Mouse (Mus musculus) cortical plate, adult 2 months (tissue): ENCODE measurements at regions not wholly inside any gene's neighbourhood (a gene's known extent, or its start where the extent isn't known, plus 50 kb on each side); places are given as distances from the start of the nearest gene placed in this dataset.

Source experiments
- H3K27ac ChIP-seq: fragments of 200-500 bp; 2 replicates; pipeline ENCODE4 v1.5.1; 2012; ENCODE audit warnings: low read length, control low read depth, inconsistent platforms; ENCODE audit not compliant: insufficient read depth
- H3K4me1 ChIP-seq: fragments of 200-500 bp; 2 replicates; pipeline ENCODE4 v1.6.1; 2011; ENCODE audit warnings: low read length; ENCODE audit not compliant: control insufficient read depth, insufficient read depth
- H3K4me3 ChIP-seq: fragments of 200-500 bp; 2 replicates; pipeline ENCODE4 v1.5.1; 2011; ENCODE audit warnings: mild to moderate bottlenecking, low read length, control low read depth; ENCODE audit not compliant: insufficient read depth
- CTCF ChIP-seq: fragments of 200-500 bp; IDR thresholded peaks from 2 replicates; pipeline ENCODE4 v1.5.1; 2011; ENCODE audit warnings: mild to moderate bottlenecking, control low read depth, low read length; ENCODE audit not compliant: insufficient read depth; ENCODE audit errors: extremely low read depth
- POLR2A ChIP-seq: fragments of 200-500 bp; IDR thresholded peaks from 2 replicates; pipeline ENCODE4 v1.6.1; 2011; ENCODE audit warnings: mild to moderate bottlenecking, low read length, control low read depth; ENCODE audit not compliant: insufficient read depth; ENCODE audit errors: extremely low read depth

DNA sequence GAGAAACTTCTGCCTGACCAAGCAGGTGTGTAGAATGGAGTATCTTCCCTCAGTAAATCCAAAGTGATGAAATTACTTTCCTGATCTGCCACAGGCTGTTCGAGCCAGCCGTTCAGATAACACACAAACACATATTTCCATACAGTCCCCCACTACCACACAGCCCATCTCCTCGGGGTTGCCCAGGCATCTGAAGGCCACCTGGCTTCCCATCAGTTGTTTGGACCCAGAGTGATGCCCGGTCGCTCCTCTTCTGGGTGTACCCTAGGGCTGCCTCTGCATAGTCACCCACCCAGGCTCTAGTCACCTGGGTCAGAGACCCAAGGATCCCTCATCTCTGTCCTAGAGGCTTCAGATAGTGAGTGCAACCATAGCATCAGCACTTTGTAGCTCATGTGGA, 107.9 kb downstream of the CK137956 start:
- TF ChIP-seq POLR2A, result no peak
- TF ChIP-seq CTCF, result no peak
- H3K27ac ChIP-seq, result no peak overlapping the region
- peaks cover 7% of the 10 kb centered on the region for H3K4me1 ChIP-seq
- no peak overlapping the region for H3K4me3 ChIP-seq

DNA sequence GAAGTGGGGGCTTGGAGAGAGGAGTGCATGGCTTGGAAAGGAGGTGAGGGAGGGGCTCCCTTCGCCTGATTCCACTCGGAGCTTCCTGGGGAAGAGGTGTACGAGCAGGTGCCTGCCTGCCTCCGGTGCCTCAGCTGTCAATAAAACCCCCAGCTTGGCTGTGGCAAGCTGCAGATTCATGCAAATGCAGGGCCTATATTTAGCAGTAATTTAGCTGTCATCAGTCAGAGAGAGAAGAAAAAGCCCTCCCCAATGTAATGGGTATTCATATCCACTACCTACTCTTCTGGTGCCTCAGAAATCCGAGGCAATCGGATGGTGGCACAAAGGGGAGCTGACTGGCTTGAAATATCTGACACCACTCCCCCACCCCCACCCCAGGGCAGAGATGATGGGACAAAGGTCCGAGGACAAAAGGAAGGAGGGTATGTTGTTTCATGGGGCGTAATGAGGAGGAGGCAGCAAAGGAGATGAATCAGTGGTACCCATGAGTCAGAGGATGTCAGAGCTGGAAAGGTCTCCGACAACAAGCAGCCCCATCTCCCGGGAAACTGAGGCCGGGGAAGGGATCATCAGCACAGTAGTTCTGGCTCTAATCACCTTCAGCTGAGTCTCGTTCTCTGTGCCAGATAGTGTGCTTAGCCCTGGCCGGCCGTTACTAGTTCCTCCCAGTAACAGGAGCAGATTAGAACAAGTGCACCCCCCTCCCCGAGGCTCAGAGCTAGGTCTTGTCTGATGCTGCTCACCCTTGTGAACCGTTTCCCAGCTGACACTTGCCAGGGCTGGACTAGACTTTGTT, 109.2 kb downstream of the CK137956 start:
- Histone ChIP-seq H3K4me1 (peaks cover 7% of the 10 kb centered on the region), H3K4me3 (no peak overlapping the region), H3K27ac (peak overlapping the region; percentile 20; the same call in 1 of the 2 replicates)
- TF ChIP-seq CTCF (no peak), POLR2A (no peak)

DNA sequence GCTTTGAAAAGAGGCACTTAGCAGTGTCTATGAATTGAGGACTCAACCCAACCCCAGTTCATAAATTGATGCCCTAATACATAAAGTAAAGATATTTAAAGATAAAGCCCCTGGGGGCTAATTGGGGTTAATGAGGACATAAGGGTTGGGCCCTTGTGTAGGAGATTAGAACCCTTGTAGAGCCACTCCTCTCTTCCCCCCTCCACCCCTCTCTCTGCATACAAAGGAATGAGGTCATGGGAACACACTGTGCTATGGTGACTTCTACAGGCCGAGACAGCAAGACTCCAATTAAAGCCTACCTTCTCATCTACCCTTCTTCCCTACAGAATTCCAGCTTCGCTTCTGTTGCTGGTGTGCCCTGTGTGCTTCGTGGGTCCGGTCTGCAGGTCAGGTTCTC, 110.5 kb downstream of the CK137956 start:
- H3K4me1 ChIP-seq, result peaks cover 7% of the 10 kb centered on the region
- H3K4me3 ChIP-seq, result no peak overlapping the region
- no peak overlapping the region for H3K27ac ChIP-seq
- TF ChIP-seq POLR2A (no peak), CTCF (no peak)

DNA sequence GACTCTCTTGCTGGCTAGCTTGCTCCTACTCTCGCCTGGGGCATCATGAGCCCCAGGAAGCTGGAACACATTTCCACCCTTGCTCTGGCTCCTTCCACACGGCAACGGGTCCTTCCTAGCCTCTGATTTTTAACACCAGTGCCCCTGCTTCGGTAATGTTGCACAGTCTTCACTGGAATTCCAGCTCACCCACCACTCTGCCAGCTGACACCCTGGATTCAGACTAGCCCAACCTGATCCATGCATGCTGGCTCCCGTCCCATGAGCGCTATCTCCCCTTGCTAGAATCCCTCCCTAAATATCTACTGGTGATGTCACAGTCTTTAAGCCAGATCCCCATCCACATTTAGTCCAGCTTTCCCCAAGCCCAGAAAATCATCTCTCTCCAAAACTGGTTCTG, 111.2 kb downstream of the CK137956 start:
- TF ChIP-seq POLR2A (no peak), CTCF (no peak)
- Histone ChIP-seq H3K4me3 (no peak overlapping the region), H3K27ac (0 out of 2 replicates have a peak overlapping the region, but pooled peaks have one; percentile 36), H3K4me1 (peaks cover 8% of the 10 kb centered on the region)

DNA sequence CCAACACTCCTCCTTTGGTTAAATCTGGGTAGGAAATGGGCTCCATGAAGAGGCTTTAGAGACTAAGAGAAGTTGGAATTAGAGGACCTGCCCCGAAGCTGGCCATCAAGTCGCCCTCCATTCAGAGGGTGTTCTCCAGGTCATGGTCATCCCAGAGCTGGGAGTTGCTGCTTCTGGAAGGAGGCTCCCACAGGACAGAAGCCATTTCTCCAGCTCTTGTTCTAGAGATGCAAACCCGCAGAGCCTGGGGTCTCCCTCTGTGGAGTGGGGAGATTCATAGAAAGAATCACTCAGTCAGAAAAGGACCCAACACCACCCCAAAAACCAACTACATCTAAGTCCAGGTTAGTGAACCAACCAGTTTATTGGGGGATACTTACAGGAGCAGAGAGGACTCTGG, 112.2 kb downstream of the CK137956 start:
- no peak overlapping the region for H3K27ac ChIP-seq
- H3K4me1 ChIP-seq, result peaks cover 8% of the 10 kb centered on the region
- TF ChIP-seq POLR2A (no peak), CTCF (no peak)
- H3K4me3 ChIP-seq, result no peak overlapping the region

DNA sequence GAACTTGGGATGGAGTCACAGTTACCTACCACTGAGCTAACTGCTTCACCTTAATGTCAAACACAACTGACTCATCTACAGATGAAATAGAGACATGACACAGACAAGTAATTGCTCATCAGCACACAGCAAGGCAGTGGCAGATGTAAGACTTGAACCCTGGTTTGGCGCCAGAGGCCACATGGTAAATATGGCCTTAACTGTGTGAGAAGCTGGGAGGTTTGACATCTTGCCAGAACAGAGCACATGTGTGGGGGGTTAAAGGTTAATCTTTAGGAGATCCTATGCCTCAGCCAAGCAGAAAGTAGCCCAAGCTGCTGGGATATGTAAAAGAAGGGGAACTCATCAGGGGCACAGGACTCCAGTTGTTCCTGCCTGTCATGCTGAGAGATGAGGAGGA, 114.9 kb downstream of the CK137956 start:
- H3K4me3 ChIP-seq, result no peak overlapping the region

DNA sequence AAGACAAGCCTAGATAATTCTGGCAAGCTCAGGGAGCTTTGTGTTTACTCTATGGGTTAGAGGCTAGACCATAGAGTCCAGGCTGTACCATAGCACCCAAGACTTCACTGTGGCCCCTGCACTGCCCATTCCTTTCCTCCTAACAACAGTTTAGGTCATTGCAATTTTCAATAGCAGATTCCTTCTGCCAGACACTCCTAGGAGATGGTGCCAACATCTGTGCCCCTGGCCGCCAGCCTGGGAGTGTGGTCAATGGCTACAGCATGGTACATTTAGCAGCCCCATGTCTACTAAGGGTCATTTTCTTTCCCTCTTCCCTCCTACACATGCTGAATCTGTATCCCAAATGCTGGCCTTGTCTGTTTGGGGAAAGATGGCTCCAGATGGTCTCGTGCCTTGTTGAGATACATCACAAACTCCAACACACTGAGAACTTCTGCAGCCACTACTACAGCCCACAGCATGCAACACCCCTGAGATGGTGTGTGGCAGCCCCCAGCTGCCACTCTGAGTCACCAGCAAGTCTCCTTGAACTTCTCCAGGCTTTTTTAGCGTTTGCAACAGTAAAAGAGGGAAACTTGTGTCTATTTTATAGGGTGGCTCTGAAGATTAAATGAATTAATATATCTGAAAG, 115.9 kb downstream of the CK137956 start:
- TF ChIP-seq CTCF, result no peak
- TF ChIP-seq POLR2A, result no peak
- H3K4me1 ChIP-seq, result 0 out of 2 replicates have a peak, but pooled peaks cover 1% of the 10 kb centered on the region
- no peak overlapping the region for H3K27ac ChIP-seq
- no peak overlapping the region for H3K4me3 ChIP-seq

More for the DNA sequence above, 114.9 kb downstream of the CK137956 start:
- TF ChIP-seq POLR2A, result no peak
- TF ChIP-seq CTCF, result no peak
- peaks cover 3% of the 10 kb centered on the region; the same call in 1 of the 2 replicates for H3K4me1 ChIP-seq
- no peak overlapping the region for H3K27ac ChIP-seq

DNA sequence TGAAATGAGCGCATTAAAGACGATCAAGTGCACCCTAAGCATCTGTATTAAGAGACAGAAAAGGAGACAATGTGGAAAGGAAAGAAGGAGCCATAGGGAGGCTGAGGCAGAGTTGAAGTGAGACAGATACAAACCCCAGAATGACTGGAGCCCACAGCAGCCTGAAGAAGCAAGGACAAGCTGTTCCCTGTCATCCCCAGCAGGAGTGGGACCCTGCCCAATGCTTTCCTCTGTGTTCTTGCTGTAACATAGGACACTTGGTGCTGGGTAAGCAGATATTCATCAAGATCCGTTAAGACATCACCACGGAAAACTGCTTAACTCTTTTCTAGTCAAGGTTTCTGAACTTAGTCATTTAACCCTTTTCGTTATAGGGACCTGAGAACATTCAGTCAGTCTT, 121.4 kb downstream of the CK137956 start:
- H3K27ac ChIP-seq, result no peak overlapping the region
- no peaks in the 10 kb centered on the region for H3K4me1 ChIP-seq
- no peak overlapping the region for H3K4me3 ChIP-seq
- TF ChIP-seq CTCF (no peak), POLR2A (no peak)

DNA sequence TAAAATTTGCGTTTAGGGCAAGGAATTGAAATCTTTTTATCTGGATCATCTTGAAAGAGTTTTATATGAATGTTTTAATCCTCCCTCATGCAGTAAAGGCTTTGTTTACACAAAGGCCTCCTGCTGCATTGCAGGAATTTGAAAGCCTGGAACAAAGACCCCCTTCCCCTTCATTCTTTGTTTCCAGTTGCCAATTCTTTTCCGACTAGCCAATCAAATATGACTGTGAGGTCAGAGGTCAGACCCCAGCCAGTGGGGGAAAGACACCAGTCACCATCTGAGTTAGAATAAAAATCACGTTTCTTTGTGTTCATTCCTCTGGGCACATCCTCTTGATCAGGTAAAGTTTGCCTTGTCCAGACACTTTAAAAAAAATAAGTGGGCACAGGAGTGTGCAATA, 124.4 kb downstream of the CK137956 start:
- Histone ChIP-seq H3K4me3 (no peak overlapping the region), H3K27ac (no peak overlapping the region), H3K4me1 (no peaks in the 10 kb centered on the region)
- TF ChIP-seq CTCF, result no peak
- TF ChIP-seq POLR2A, result no peak

DNA sequence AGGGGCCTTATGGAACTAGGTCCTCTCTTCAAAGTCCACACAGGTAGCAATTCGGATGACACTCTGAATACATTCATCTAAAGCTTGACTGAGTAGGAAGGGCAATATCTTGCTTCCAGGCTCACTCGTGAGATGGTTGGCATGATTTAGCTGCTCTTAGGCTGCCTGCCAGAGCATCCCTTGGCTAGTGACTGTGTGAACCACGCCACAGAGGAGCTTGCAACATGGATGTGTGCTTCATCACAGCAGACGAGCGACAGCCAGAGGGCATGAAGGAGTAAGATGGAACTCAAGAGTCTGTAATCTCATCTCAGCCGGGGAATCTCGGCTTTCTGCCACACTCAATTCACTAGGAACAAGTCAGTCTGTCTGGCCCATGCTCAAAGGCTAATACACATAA, 127.3 kb downstream of the CK137956 start:
- TF ChIP-seq POLR2A (no peak), CTCF (no peak)
- no peak overlapping the region for H3K27ac ChIP-seq
- no peak overlapping the region for H3K4me3 ChIP-seq
- no peaks in the 10 kb centered on the region for H3K4me1 ChIP-seq
